Mouse (Mus musculus) liver, embryonic 12.5 days (tissue): ENCODE results near the gene Trim72. TPM values are rescaled to one million over a fixed set of nuclear protein-coding genes. Genes with fewer than 3 reads are reported as not detected.

Source experiments
- ATAC-seq: fragments of 200-750 bp; cut with Nextera tagmentation; 2 replicates; pipeline ENCODE4 v1.8.0; 2017; ENCODE audit warnings: moderate number of reproducible peaks, mild to moderate bottlenecking, moderate library complexity
- H3K27ac ChIP-seq: fragments of 300-500 bp; sonication (generic); 2 replicates; pipeline ENCODE4 v1.5.1; 2016; ENCODE audit warnings: mild to moderate bottlenecking
- H3K27me3 ChIP-seq: fragments of 300-500 bp; sonication (generic); replicated peaks from 2 replicates; pipeline ENCODE4 v1.6.1; 2016; ENCODE audit warnings: mild to moderate bottlenecking, moderate library complexity
- H3K36me3 ChIP-seq: fragments of 300-500 bp; sonication (generic); 2 replicates; pipeline ENCODE4 v1.6.1; 2016; ENCODE audit warnings: mild to moderate bottlenecking, moderate library complexity
- H3K4me1 ChIP-seq: fragments of 300-500 bp; sonication (generic); 2 replicates; pipeline ENCODE4 v1.6.1; 2016
- H3K4me2 ChIP-seq: fragments of 300-500 bp; sonication (generic); 2 replicates; pipeline ENCODE4 v1.6.1; 2016; ENCODE audit warnings: mild to moderate bottlenecking, moderate library complexity
- H3K4me3 ChIP-seq: fragments of 300-500 bp; sonication (generic); 2 replicates; pipeline ENCODE4 v1.5.1; 2016; ENCODE audit warnings: mild to moderate bottlenecking, moderate library complexity
- H3K9ac ChIP-seq: fragments of 300-500 bp; sonication (generic); 2 replicates; pipeline ENCODE4 v1.6.1; 2016; ENCODE audit warnings: mild to moderate bottlenecking, moderate library complexity
- H3K9me3 ChIP-seq: fragments of 300-500 bp; sonication (generic); replicated peaks from 2 replicates; pipeline ENCODE4 v1.6.1; 2016; ENCODE audit warnings: mild to moderate bottlenecking, moderate library complexity
- WGBS: fragments of 180-500 bp; shearing (Covaris S2); methylation state at CpG from one replicate; pipeline ENCODE4 v1.1.7; 2016; ENCODE audit not compliant: insufficient replicate concordance; 5-methylcytosine and 5-hydroxymethylcytosine counted together
- polyA plus RNA-seq: library from polyadenylated mRNA; unstranded; fragments of >200 nt; fragmentation: Nextera tagmentation; extraction: Ambion mirVana; gene quantifications from 2 replicates; pipeline ENCODE4 v1.2.1, GENCODE M21; 2016

Gene Trim72
- not detected in 2 replicates for polyA plus RNA-seq

- Histone ChIP-seq H3K9ac (no peak within 1 kb of the TSS), H3K4me3 (no peak within 1 kb of the TSS), H3K27me3 (peaks cover 40% of the 10 kb centered on the region), H3K27ac (no peak within 1 kb of the TSS), H3K9me3 (no peaks in the 10 kb centered on the region), H3K4me1 (no peaks in the 10 kb centered on the region), H3K36me3 (no peaks in the 10 kb centered on the region), H3K4me2 (peak within 1 kb of the TSS; percentile 15; the same call in 1 of the 2 replicates)
- no peak for ATAC-seq
- WGBS = 71% methylated on average over 2 of the region's 2 CpGs
Observed at GRCm38 (mm10) chr7:128003688-128004087, at the start of gene Trim72. Trim72 (plus strand) TSS chr7:128003949.

- Histone ChIP-seq H3K9ac (no peak overlapping the region), H3K27ac (no peak overlapping the region), H3K9me3 (no peaks in the 10 kb centered on the region), H3K4me3 (no peak overlapping the region), H3K36me3 (no peaks in the 10 kb centered on the region), H3K27me3 (no peaks in the 10 kb centered on the region), H3K4me1 (no peaks in the 10 kb centered on the region), H3K4me2 (no peak overlapping the region)
- no peak for ATAC-seq
- 50% methylated on average over 5 of the region's 5 CpGs for WGBS
Observed at GRCm38 (mm10) chr7:127959364-127959763, 44.4 kb upstream of the Trim72 start.

- Histone ChIP-seq H3K9me3 (no peaks in the 10 kb centered on the region), H3K27ac (peak overlapping the region; percentile 93), H3K36me3 (peaks cover 26% of the 10 kb centered on the region), H3K4me2 (peak overlapping the region; percentile 81), H3K4me3 (peak overlapping the region; percentile 85), H3K4me1 (peaks cover 33% of the 10 kb centered on the region), H3K9ac (peak overlapping the region; percentile 92), H3K27me3 (no peaks in the 10 kb centered on the region)
- peak; percentile 4; the same call in 1 of the 2 replicates for ATAC-seq
- 24% methylated on average over 10 of the region's 10 CpGs for WGBS
Observed at GRCm38 (mm10) chr7:127966371-127966918, 37.3 kb upstream of the Trim72 start.

- WGBS = under 1% methylated on average over 92 of the region's 92 CpGs
- peak within 1 kb of the TSS; percentile 92 for H3K9ac ChIP-seq
- H3K4me3 ChIP-seq = peak within 1 kb of the TSS; percentile 85
- peak within 1 kb of the TSS; percentile 93 for H3K27ac ChIP-seq
- H3K4me2 ChIP-seq = peak within 1 kb of the TSS; percentile 81
- ATAC-seq = peak; percentile 93
- no peaks in the 10 kb centered on the region for H3K9me3 ChIP-seq
- peaks cover 34% of the 10 kb centered on the region for H3K36me3 ChIP-seq
- peaks cover 33% of the 10 kb centered on the region for H3K4me1 ChIP-seq
- H3K27me3 ChIP-seq = no peaks in the 10 kb centered on the region
Observed at GRCm38 (mm10) chr7:127967004-127967921, 36.5 kb upstream of the Trim72 start, which contains the start of gene Fus. Fus (plus strand) TSS chr7:127967457.

GRCm38 (mm10) chr7:127967922-127968828, 35.6 kb upstream of the Trim72 start:
- Histone ChIP-seq H3K4me1 (peaks cover 37% of the 10 kb centered on the region), H3K27ac (peak overlapping the region; percentile 93), H3K36me3 (peaks cover 43% of the 10 kb centered on the region), H3K27me3 (no peaks in the 10 kb centered on the region), H3K9ac (peak overlapping the region; percentile 92), H3K4me3 (peak overlapping the region; percentile 85), H3K9me3 (no peaks in the 10 kb centered on the region), H3K4me2 (peak overlapping the region; percentile 81)
- 1% methylated on average over 41 of the region's 42 CpGs for WGBS
- ATAC-seq = peak; percentile 36; the same call in 1 of the 2 replicates

- peaks cover 22% of the 10 kb centered on the region for H3K4me1 ChIP-seq
- no peak overlapping the region for H3K9ac ChIP-seq
- no peak overlapping the region for H3K4me3 ChIP-seq
- 88% methylated on average over 2 of the region's 2 CpGs for WGBS
- H3K36me3 ChIP-seq = peaks cover 99% of the 10 kb centered on the region
- H3K27me3 ChIP-seq = no peaks in the 10 kb centered on the region
- H3K4me2 ChIP-seq = no peak overlapping the region
- H3K27ac ChIP-seq = no peak overlapping the region
- H3K9me3 ChIP-seq = no peaks in the 10 kb centered on the region
- ATAC-seq = no peak
Observed at GRCm38 (mm10) chr7:127974413-127974930, 29.3 kb upstream of the Trim72 start.

DNA sequence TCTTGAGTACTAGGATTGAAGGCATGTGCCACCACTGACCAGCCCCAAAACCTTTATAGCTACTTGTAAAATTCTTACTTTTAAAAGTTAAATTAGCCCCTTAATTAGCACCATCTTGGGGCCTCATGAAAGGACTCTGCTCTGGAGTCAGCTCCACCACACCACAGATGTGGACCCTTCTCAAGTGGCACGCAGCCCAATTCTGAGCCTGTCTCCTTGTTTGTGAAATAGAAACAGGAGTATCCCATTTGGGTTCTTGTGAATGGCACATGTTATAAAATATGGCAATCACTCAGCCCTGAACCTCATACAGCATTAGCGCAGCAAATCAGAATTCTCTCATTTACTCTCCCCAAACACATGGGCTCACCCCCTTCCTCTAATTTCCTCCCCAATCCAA, 24.9 kb upstream of the Trim72 start:
- H3K36me3 ChIP-seq = peaks cover 99% of the 10 kb centered on the region
- H3K4me3 ChIP-seq = no peak overlapping the region
- H3K27me3 ChIP-seq = no peaks in the 10 kb centered on the region
- 0 out of 2 replicates have a peak, but pooled peaks cover 4% of the 10 kb centered on the region for H3K4me1 ChIP-seq
- no peak overlapping the region for H3K4me2 ChIP-seq
- no peak overlapping the region for H3K9ac ChIP-seq
- 92% methylated on average over 2 of the region's 2 CpGs for WGBS
- no peak for ATAC-seq
- no peaks in the 10 kb centered on the region for H3K9me3 ChIP-seq
- no peak overlapping the region for H3K27ac ChIP-seq

DNA sequence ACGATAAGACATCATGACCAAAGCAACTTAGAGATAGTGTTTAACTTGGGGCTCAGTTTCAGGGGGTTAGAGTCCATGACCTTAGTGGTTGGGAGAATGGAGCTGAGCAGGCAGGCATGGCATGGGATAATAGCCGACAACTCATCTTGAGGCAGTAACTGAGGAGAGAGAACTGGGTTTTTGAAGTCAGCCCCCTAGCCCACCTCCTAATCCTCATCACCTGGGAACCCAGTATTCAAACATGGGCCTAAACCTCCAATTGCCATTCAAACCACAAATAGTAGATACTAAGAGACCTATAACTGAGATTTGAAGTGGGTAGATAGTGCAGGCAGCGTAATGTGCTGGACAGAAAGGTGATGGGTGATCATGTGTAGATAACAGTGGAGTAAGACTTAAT, 23.1 kb upstream of the Trim72 start:
- no peak for ATAC-seq

GRCm38 (mm10) chr7:127988904-127989303, 14.8 kb upstream of the Trim72 start:
- Histone ChIP-seq H3K27ac (no peak overlapping the region), H3K36me3 (peaks cover 75% of the 10 kb centered on the region), H3K9ac (no peak overlapping the region), H3K4me3 (no peak overlapping the region), H3K9me3 (no peaks in the 10 kb centered on the region), H3K27me3 (no peaks in the 10 kb centered on the region), H3K4me1 (peaks cover 33% of the 10 kb centered on the region), H3K4me2 (no peak overlapping the region)
- ATAC-seq = no peak
- 80% methylated on average over 1 of the region's 1 CpGs for WGBS

More for the DNA sequence above, 23.1 kb upstream of the Trim72 start:
- Histone ChIP-seq H3K9ac (no peak overlapping the region), H3K27me3 (no peaks in the 10 kb centered on the region), H3K4me2 (no peak overlapping the region), H3K4me3 (no peak overlapping the region), H3K36me3 (peaks cover 99% of the 10 kb centered on the region), H3K4me1 (no peaks in the 10 kb centered on the region), H3K27ac (no peak overlapping the region), H3K9me3 (no peaks in the 10 kb centered on the region)
- WGBS = 82% methylated on average over 3 of the region's 3 CpGs

DNA sequence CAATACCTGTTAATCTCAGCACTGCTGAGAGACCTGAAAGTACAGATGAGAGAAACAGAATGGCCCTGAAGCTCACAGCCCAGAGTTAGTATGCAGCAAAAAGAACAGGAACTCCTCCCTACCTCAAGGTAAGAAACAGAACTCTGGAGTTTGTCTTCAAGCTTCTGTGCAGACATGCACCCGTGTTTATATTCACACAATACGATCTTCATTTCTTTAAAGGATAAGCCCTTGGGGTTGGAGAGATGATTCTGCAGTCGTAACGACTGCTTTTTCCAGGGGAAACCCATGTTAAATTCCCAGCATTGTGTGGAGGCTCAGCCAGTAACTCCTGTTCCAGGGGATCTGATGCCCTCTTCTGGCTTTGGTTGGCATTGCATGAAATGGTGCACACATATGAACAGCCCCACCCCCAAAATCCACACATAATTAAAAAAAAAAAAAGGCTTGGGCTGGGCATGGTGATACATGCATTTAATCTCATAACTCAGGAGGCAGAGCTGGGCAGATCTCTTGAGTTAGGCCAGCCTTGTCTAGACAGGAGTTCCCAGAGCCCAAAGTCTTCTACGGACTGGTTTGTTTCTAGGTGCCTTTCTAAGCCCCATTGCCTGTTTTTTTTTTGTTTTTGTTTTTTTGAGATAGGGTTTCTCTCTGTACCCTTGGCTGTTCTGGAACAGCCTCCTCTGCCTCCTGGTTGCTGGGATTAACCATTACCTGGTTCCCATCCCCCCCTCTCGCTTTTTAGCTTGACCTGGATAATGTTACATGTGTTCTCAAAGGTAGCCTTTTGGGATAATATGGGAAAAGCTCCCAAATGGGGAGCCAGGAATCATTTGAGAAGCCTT, 11.9 kb upstream of the Trim72 start:
- H3K9me3 ChIP-seq = no peaks in the 10 kb centered on the region
- peaks cover 45% of the 10 kb centered on the region for H3K36me3 ChIP-seq
- peaks cover 37% of the 10 kb centered on the region for H3K4me1 ChIP-seq
- H3K9ac ChIP-seq = no peak overlapping the region
- 0 out of 2 replicates have a peak overlapping the region, but pooled peaks have one; percentile 58 for H3K27ac ChIP-seq
- ATAC-seq = peak; percentile 45; the same call in 1 of the 2 replicates
- 41% methylated on average over 6 of the region's 6 CpGs for WGBS
- H3K4me2 ChIP-seq = peak overlapping the region; percentile 82
- 0 out of 2 replicates have a peak overlapping the region, but pooled peaks have one; percentile 57 for H3K4me3 ChIP-seq
- H3K27me3 ChIP-seq = no peaks in the 10 kb centered on the region
